Mouse (Mus musculus) liver, adult 2 months (tissue): ENCODE data around the gene Fhad1. TPM values are rescaled to one million over a fixed set of nuclear protein-coding genes. Genes with fewer than 3 reads are reported as not detected.

Experiments used
- DNase-seq: peaks from one replicate; pipeline ENCODE4 v3.0.0-alpha.2; 2011; ENCODE audit warnings: low read depth, low spot score; ENCODE audit errors: extremely low read depth
- H3K27ac ChIP-seq: fragments of 200-500 bp; replicated peaks from 2 replicates; pipeline ENCODE4 v1.5.1; 2012; ENCODE audit warnings: low read depth, mild to moderate bottlenecking, control low read depth, inconsistent platforms, low read length; ENCODE audit not compliant: insufficient read depth
- H3K27me3 ChIP-seq: fragments of 200-500 bp; 2 replicates; pipeline ENCODE4 v1.6.1; 2012; ENCODE audit warnings: mild to moderate bottlenecking, moderate library complexity, low read length, inconsistent platforms; ENCODE audit not compliant: control insufficient read depth, insufficient read depth
- H3K36me3 ChIP-seq: fragments of 200-500 bp; 2 replicates; pipeline ENCODE4 v1.6.1; 2012; ENCODE audit warnings: low read length, inconsistent platforms; ENCODE audit not compliant: control insufficient read depth, insufficient read depth
- H3K4me1 ChIP-seq: fragments of 200-500 bp; 2 replicates; pipeline ENCODE4 v1.6.1; 2011; ENCODE audit warnings: low read length; ENCODE audit not compliant: control insufficient read depth, insufficient read depth
- H3K4me3 ChIP-seq: fragments of 200-500 bp; 2 replicates; pipeline ENCODE4 v1.5.1; 2011; ENCODE audit warnings: low read depth, mild to moderate bottlenecking, control low read depth, low read length, moderate library complexity; ENCODE audit not compliant: insufficient read depth
- H3K79me2 ChIP-seq: fragments of 200-500 bp; 2 replicates; pipeline ENCODE4 v1.6.1; 2012; ENCODE audit warnings: inconsistent platforms, mild to moderate bottlenecking, low read length, moderate library complexity; ENCODE audit not compliant: control insufficient read depth, insufficient read depth
- H3K9ac ChIP-seq: fragments of 200-500 bp; 2 replicates; pipeline ENCODE4 v1.6.1; 2012; ENCODE audit warnings: low read depth, mild to moderate bottlenecking, control low read depth, inconsistent platforms, low read length
- CTCF ChIP-seq: fragments of 200-500 bp; IDR thresholded peaks from 2 replicates; pipeline ENCODE4 v1.5.1; 2011; ENCODE audit warnings: low read depth, low read length, control low read depth
- POLR2A ChIP-seq: fragments of 200-500 bp; IDR thresholded peaks from 2 replicates; pipeline ENCODE4 v1.6.1; 2011; ENCODE audit warnings: low read length, control low read depth; ENCODE audit not compliant: insufficient read depth; ENCODE audit errors: extremely low read depth
- WGBS: fragments of 180-500 bp; shearing (Covaris S2); methylation state at CpG from one replicate; pipeline ENCODE4 v1.1.7; 2018; 5-methylcytosine and 5-hydroxymethylcytosine counted together
- polyA plus RNA-seq: library from polyadenylated mRNA; depleted of rRNA; stranded (reverse); fragments of >200 nt; gene quantifications from 2 replicates; pipeline ENCODE4 v1.2.3, GENCODE M21; 2012
- total RNA-seq: library from RNA; depleted of rRNA; stranded (reverse); fragments of >200 nt; gene quantifications from 2 replicates; pipeline ENCODE4 v1.2.3, GENCODE M21; 2014

Fhad1 gene
- total and polyA plus RNA-seq, 2 experiments = 0.06 to 2.4 TPM

DNA sequence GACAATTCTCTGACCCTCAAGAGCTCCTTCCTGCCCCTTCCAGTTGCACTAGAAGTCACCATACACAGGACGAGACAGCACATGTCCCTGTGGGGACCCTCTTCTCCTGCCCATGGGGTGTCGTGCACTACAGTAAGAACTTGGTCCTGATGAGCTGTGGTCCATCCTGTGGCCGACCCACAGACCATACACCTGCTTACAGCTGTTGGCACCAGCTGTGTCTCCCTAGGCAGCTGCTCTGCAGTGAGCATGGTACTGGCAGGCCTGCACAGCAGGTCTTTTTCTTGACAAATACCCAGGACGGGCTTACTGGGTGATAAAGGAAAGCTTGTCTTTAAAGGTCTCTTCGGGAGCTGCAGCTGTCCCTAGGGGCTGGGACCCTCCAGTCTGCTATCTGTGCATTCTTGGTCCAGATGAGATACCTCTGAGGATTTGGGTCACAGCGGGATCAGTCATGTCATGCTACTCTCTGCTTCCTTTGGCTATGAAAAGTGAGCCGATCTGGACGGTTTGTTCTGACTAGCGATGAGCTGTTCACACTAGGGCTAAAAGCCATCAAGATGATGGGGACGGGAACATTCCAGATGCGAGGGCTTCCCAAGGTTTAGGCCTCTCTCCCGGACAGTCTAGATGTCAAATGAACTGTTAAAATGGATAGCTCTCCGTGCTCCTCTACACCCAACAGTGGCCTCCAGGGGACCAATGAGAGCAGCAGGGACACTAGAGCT lies 44.4 kb upstream of the Fhad1 start:
- Histone ChIP-seq H3K36me3 (no peaks in the 10 kb centered on the region), H3K9ac (no peak overlapping the region), H3K4me1 (peaks cover 7% of the 10 kb centered on the region; the same call in 1 of the 2 replicates), H3K4me3 (no peak overlapping the region), H3K79me2 (peaks cover 4% of the 10 kb centered on the region; the same call in 1 of the 2 replicates), H3K27ac (no peak overlapping the region), H3K27me3 (no peaks in the 10 kb centered on the region)
- no peak for DNase-seq
- 92% methylated on average over 13 of the region's 13 CpGs for WGBS
- TF ChIP-seq CTCF (no peak), POLR2A (no peak)

DNA sequence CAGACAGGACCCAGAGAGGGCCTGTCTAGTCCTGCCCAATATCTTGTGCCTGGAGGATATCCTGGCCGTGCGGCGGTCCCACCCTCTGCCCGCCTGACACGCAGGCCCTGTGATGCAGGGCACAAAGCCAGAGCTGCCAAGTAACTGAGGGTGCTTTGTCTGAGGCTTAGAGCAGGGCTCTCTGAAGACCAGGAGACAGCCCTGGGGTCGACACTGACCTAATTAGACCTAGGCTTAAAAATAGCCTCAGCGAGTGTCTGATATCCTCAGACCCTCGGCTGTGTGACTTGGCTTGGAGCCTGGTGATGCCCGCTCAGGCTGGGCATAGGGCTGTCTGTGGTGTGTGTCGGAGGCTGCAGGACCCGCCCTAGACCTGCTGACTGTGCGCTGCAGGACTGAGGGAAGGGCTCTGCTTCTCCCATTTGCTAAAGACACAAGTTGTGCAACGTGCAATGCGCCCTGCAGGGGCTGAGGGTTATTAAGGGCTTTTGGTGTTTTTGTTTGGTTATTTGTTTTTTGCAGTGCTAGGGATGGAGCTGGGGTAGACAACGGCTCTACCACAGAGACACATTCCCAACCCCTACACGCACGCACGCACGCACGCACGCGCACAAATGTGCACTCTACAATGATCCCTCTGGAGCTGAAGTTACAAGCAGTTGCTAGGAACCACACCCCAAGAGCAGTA lies 42.8 kb upstream of the Fhad1 start:
- H3K36me3 ChIP-seq = no peaks in the 10 kb centered on the region
- peaks cover 7% of the 10 kb centered on the region for H3K4me1 ChIP-seq
- no peak for TF ChIP-seq CTCF
- TF ChIP-seq POLR2A = no peak
- no peak overlapping the region for H3K27ac ChIP-seq
- DNase-seq = no peak
- H3K79me2 ChIP-seq = no peaks in the 10 kb centered on the region; the same call in 1 of the 2 replicates
- H3K9ac ChIP-seq = no peak overlapping the region
- WGBS = 85% methylated on average over 22 of the region's 22 CpGs
- no peaks in the 10 kb centered on the region for H3K27me3 ChIP-seq
- H3K4me3 ChIP-seq = no peak overlapping the region

DNA sequence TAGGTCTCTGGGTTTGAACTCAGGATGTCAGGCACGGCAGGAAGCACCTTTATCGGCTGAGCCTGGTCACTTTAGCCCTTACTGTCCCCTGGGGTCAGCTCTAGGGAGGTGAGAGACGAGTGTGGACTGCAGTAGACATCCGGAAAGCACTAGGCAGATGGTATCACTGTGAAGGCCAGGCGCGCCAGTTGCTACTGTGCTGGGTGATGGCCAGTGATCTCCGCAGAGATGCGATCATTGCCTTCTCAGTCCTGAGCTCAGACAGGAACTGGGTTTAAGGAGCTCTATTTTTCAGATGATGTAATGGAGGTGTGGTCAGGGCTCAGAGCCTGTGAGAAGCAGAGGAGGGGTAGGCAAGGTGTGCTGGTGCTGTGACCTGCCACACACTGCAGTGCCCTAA lies 40.7 kb upstream of the Fhad1 start:
- no peak for DNase-seq
- 79% methylated on average over 8 of the region's 8 CpGs for WGBS
- Histone ChIP-seq H3K27ac (no peak overlapping the region), H3K27me3 (no peaks in the 10 kb centered on the region), H3K4me3 (no peak overlapping the region), H3K36me3 (no peaks in the 10 kb centered on the region), H3K9ac (no peak overlapping the region), H3K79me2 (no peaks in the 10 kb centered on the region), H3K4me1 (peaks cover 6% of the 10 kb centered on the region)
- TF ChIP-seq CTCF (no peak), POLR2A (no peak)

DNA sequence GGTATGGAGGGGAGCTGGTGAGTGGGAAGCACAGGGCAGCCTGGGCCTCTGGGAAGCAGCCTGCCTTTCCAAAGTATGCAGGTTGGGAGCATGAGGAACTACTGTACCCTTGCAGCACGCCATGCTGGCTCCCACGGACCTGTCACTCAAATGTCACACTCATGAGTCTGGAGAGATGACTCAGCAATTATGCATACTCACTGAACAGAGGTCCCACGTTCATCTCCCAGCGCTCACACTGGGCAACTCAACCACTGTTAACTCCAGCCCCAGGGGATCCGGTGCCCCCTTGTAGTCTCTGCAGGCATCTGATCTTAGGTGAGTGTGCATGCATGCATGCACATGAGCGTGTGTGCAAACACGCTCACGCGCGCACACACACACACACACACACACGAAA lies 39.7 kb upstream of the Fhad1 start:
- Histone ChIP-seq H3K27ac (no peak overlapping the region), H3K27me3 (no peaks in the 10 kb centered on the region), H3K4me1 (peaks cover 6% of the 10 kb centered on the region), H3K79me2 (no peaks in the 10 kb centered on the region), H3K4me3 (no peak overlapping the region), H3K9ac (no peak overlapping the region), H3K36me3 (no peaks in the 10 kb centered on the region)
- WGBS = 85% methylated on average over 11 of the region's 11 CpGs
- TF ChIP-seq CTCF (no peak), POLR2A (no peak)
- DNase-seq = no peak

DNA sequence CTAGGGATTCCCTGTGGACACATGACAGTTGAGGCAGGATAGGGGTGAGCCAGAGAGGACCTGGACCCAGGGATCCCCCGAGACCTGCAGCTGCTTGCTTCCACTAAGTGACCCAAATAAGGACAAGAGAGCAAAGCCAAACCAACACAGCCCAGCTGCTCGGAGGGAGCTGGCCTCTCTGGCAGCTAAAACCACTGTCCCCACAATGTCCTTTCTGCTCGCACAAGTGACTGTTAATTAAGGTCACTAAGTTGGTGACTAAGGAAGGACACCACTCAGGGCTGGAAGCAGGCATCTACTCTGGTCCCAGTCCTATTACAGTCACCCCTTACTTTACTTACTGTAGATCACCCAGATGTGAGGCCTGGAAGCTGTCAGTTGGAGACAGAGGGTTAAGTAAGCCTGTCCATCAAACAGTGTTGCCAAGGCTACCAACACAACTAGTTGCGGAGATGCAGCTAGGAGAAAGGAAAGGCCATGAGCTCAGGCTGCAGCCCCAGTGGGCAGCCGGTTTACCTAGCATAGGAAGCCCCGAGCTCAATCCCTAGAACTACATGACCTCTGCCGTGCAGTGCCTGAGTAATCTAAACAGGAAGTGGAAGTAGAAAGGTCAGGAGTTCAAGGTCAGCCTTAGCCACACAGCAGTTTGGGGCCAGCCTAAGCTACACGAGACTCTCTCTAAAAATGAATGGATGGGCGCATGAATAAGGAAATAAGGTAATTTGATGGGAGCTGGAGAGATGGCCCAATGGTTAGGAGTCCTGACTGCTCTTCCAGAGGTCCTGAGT lies 39.0 kb upstream of the Fhad1 start:
- H3K4me1 ChIP-seq = peaks cover 6% of the 10 kb centered on the region
- 45% methylated on average over 9 of the region's 9 CpGs for WGBS
- H3K27me3 ChIP-seq = no peaks in the 10 kb centered on the region
- no peak overlapping the region for H3K4me3 ChIP-seq
- no peaks in the 10 kb centered on the region for H3K79me2 ChIP-seq
- H3K27ac ChIP-seq = peak overlapping the region; percentile 71
- peak; percentile 41 for DNase-seq
- no peak overlapping the region for H3K9ac ChIP-seq
- TF ChIP-seq CTCF (no peak), POLR2A (no peak)
- no peaks in the 10 kb centered on the region for H3K36me3 ChIP-seq
